Comparison of ENCODE assay signal across 27 mouse cellular contexts in the genomic region with DNA sequence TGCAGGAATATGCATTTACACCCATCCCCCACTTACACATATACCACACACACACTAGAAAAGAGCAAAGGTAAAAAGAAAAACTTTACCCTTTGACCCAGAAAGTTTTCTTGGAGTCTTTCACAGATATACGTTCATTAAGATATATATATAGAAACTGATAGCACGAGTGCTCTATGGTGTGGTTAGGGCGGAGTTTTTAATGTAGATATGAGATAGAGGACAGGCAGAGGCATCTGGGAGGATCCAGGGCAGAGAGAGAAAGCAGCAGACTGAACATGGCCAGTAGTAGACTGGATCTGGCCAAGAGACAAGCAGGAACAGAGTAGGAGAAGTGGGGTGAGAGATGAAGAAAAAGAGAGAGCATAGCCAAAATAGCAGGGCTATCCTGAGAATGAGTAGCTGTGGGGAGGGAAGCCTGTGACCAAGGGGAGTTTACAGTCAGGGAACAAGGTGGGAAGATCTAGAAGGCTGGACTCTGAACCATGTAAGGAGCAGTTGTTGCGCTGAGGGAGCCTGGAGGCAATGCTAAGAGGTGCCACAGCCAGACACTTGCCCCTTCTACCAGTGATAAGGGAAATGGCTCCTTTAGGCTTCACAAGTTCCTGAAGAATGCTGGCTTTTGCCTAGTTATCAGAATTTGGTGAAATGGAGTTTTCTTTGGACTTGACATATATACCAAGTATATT. TPM values are rescaled to one million over a fixed set of nuclear protein-coding genes. Genes with fewer than 3 reads are reported as not detected.
DNase-seq lines count a peak whose midpoint lies in the region; ATAC-seq and TF ChIP-seq lines count a peak whose summit lies in the region.
"Had no signal": no experiment of that assay in that cellular context is flagged by ENCODE, and none has a peak within 500 bp of the region (broad histone marks: within the 10 kb centered on the region; RNA-seq: fewer than 3 reads in every experiment).

No protein-coding gene starts in this region.

- peak overlapping the region; percentile 71; the same call in 1 of the 2 replicates for H3K27ac ChIP-seq in intestine, postnatal 0 days (ENCODE audit: low read depth, low read length)
- H3K27ac ChIP-seq in liver, embryonic 15.5 days (replicated peaks) = peak overlapping the region; percentile 73
- H3K27ac ChIP-seq: kidney, postnatal 0 days; limb, embryonic 10.5 days; midbrain, embryonic 15.5 days; neural tube, embryonic 13.5 days had no signal

- ATAC-seq in erythroblast, adult 5-6 weeks (replicated peaks; ENCODE audit: low FRiP score, poor library complexity, severe bottlenecking) = peak; percentile 86
- ATAC-seq in intestine, postnatal 0 days = peak; percentile 91
- peak; percentile 94 for ATAC-seq in liver, embryonic 15.5 days (ENCODE audit: insufficient read depth)
- ATAC-seq: activated CD4-positive, CD25-positive, alpha-beta regulatory T cell, adult 4 months; forebrain, embryonic 14.5 days; lung, postnatal 0 days; midbrain, embryonic 15.5 days had no signal

- no peaks in the 10 kb centered on the region for H3K9me3 ChIP-seq in intestine, postnatal 0 days (ENCODE audit: control insufficient read depth)
- H3K9me3 ChIP-seq in liver, embryonic 15.5 days (replicated peaks) = no peaks in the 10 kb centered on the region
- H3K9me3 ChIP-seq: limb, embryonic 10.5 days; midbrain, embryonic 15.5 days had no signal

- no peak for TF ChIP-seq CTCF in intestine, postnatal 0 days (IDR thresholded peaks at IDR 0.05; ENCODE audit: low read depth)

- 36% methylated on average over 4 of the region's 4 CpGs for WGBS in intestine, postnatal 0 days
- 26% methylated on average over 4 of the region's 4 CpGs for WGBS in liver, embryonic 15.5 days (ENCODE audit: insufficient replicate concordance)

- peak overlapping the region; percentile 37 for H3K4me2 ChIP-seq in intestine, postnatal 0 days (replicated peaks; ENCODE audit: low read depth)
- H3K4me2 ChIP-seq in liver, embryonic 15.5 days = peak overlapping the region; percentile 50
- H3K4me2 ChIP-seq: heart, embryonic 12.5 days; midbrain, embryonic 15.5 days; neural tube, embryonic 13.5 days had no signal

- no peak for DNase-seq in frontal cortex, postnatal 10 days (ENCODE audit: low spot score in 2 of 2)
- DNase-seq in gastrocnemius, adult 8-10 months (ENCODE audit: low spot score in 2 of 2) = no peak
- DNase-seq in lung, postnatal 10 days = no peak
- DNase-seq in retina, embryonic 14.5 days (ENCODE audit: low spot score) = no peak
- DNase-seq: adrenal gland, adult 8-10 months; cerebellum, postnatal 10 days; gastrocnemius, postnatal 10 days; heart, adult 18-20 months; heart, postnatal 10 days; kidney, adult 2 months; thymus, adult 18-20 months; thymus, postnatal 4 days had no signal

- H3K9ac ChIP-seq in intestine, postnatal 0 days (ENCODE audit: low read depth, low read length) = no peak overlapping the region
- H3K9ac ChIP-seq in liver, embryonic 15.5 days = peak overlapping the region; percentile 31; the same call in 1 of the 2 replicates
- H3K9ac ChIP-seq: heart, embryonic 12.5 days; midbrain, embryonic 15.5 days; neural tube, embryonic 13.5 days had no signal

- no peaks in the 10 kb centered on the region for H3K36me3 ChIP-seq in intestine, postnatal 0 days (ENCODE audit: control insufficient read depth, insufficient read depth)
- H3K36me3 ChIP-seq in liver, embryonic 15.5 days (replicated peaks) = no peaks in the 10 kb centered on the region
- H3K36me3 ChIP-seq: heart, embryonic 12.5 days; limb, embryonic 10.5 days; midbrain, embryonic 15.5 days; neural tube, embryonic 13.5 days had no signal

- H3K4me1 ChIP-seq in intestine, postnatal 0 days (replicated peaks; ENCODE audit: control insufficient read depth, insufficient read depth, low read length) = no peaks in the 10 kb centered on the region
- peaks cover 21% of the 10 kb centered on the region for H3K4me1 ChIP-seq in liver, embryonic 15.5 days (replicated peaks)
- H3K4me1 ChIP-seq: heart, embryonic 12.5 days; limb, embryonic 10.5 days; midbrain, embryonic 15.5 days; neural tube, embryonic 13.5 days had no signal

- no peaks in the 10 kb centered on the region for H3K27me3 ChIP-seq in intestine, postnatal 0 days (replicated peaks; ENCODE audit: control insufficient read depth, insufficient read depth, low read length)
- H3K27me3 ChIP-seq in liver, embryonic 15.5 days = no peaks in the 10 kb centered on the region
- H3K27me3 ChIP-seq: heart, embryonic 12.5 days; midbrain, embryonic 15.5 days; neural tube, embryonic 13.5 days had no signal

- no peak overlapping the region for H3K4me3 ChIP-seq in intestine, postnatal 0 days (ENCODE audit: low read depth, low read length)
- no peak overlapping the region; the same call in 1 of the 2 replicates for H3K4me3 ChIP-seq in liver, embryonic 15.5 days (replicated peaks)
- H3K4me3 ChIP-seq: heart, embryonic 12.5 days; limb, embryonic 10.5 days; midbrain, embryonic 15.5 days; myocyte; neural tube, embryonic 13.5 days had no signal

RNA-seq across cellular contexts. Expression of a gene that starts 9.5 kb away (rescaled TPM):
- 16.7 and 28.2 TPM in 2 replicates for total RNA-seq in erythroblast, adult 5-6 weeks (2015; ENCODE audit: low replicate concordance)
- 14.1 and 17.3 TPM in 2 replicates for total RNA-seq in erythroblast, adult 5-6 weeks (2017; ENCODE audit: low replicate concordance)
- 5.6 and 6.0 TPM in 2 replicates for polyA plus RNA-seq in intestine, postnatal 0 days (2015; fragmentation: Nextera tagmentation; extraction: Ambion mirVana)
- 6.3 and 7.6 TPM in 2 replicates for polyA plus RNA-seq in liver, embryonic 15.5 days (2015; fragmentation: Nextera tagmentation; extraction: Ambion mirVana)
- 1 to 10 TPM; 6.1 to 8.8 (median 7.7) TPM for total RNA-seq in gastrocnemius, adult 8-10 months (2022)

RNA-seq across cellular contexts. Expression of a gene that starts 23.7 kb away (rescaled TPM):
- not detected in 2 replicates for total RNA-seq in erythroblast, adult 5-6 weeks (2015; ENCODE audit: low replicate concordance)
- not detected in 2 replicates for total RNA-seq in erythroblast, adult 5-6 weeks (2017; ENCODE audit: low replicate concordance)
- polyA plus RNA-seq in intestine, postnatal 0 days (2015; fragmentation: Nextera tagmentation; extraction: Ambion mirVana) = 8.0 and 8.9 TPM in 2 replicates
- polyA plus RNA-seq in liver, embryonic 15.5 days (2015; fragmentation: Nextera tagmentation; extraction: Ambion mirVana) = 0.88 and 1.0 TPM in 2 replicates
- under 1 TPM in 2 of 4 experiments, not detected in 2; 0.44 to 0.52 TPM for total RNA-seq in gastrocnemius, adult 8-10 months (2022)
- total RNA-seq: adrenal gland, adult 8-10 months; gastrocnemius, postnatal 10 days; heart, adult 18-20 months; heart, postnatal 10 days; layer of hippocampus, adult 18-20 months; layer of hippocampus, postnatal 25 days; liver, adult 2 months had no signal

RNA-seq across cellular contexts. Expression of a gene that starts 36.6 kb away (rescaled TPM):
- total RNA-seq in erythroblast, adult 5-6 weeks (2015; ENCODE audit: low replicate concordance) = 0.42 TPM in 1 of 2 replicates, not detected in the other
- total RNA-seq in erythroblast, adult 5-6 weeks (2017; ENCODE audit: low replicate concordance) = 0.56 TPM in 1 of 2 replicates, not detected in the other
- 0.46 and 0.50 TPM in 2 replicates for polyA plus RNA-seq in intestine, postnatal 0 days (2015; fragmentation: Nextera tagmentation; extraction: Ambion mirVana)
- 0.18 and 0.31 TPM in 2 replicates for polyA plus RNA-seq in liver, embryonic 15.5 days (2015; fragmentation: Nextera tagmentation; extraction: Ambion mirVana)
- total RNA-seq in gastrocnemius, adult 8-10 months (2022) = 1 to 10 TPM; 1.6 to 2.3 (median 1.9) TPM
